Mouse (Mus musculus) B cell, adult (primary cell): Measurements from ENCODE around the gene Xcl1. TPM values are rescaled to one million over a fixed set of nuclear protein-coding genes. Genes with fewer than 3 reads are reported as not detected.

Experiments used
- total RNA-seq: library from RNA; stranded (reverse); gene quantifications from 4 replicates; pipeline ENCODE4 v1.2.4, GENCODE M21; 2023; ENCODE audit not compliant: inconsistent age

Xcl1 gene
- total RNA-seq, result 1.6 to 4.5 TPM (median 3.2 TPM) in 4 replicates

DNA sequence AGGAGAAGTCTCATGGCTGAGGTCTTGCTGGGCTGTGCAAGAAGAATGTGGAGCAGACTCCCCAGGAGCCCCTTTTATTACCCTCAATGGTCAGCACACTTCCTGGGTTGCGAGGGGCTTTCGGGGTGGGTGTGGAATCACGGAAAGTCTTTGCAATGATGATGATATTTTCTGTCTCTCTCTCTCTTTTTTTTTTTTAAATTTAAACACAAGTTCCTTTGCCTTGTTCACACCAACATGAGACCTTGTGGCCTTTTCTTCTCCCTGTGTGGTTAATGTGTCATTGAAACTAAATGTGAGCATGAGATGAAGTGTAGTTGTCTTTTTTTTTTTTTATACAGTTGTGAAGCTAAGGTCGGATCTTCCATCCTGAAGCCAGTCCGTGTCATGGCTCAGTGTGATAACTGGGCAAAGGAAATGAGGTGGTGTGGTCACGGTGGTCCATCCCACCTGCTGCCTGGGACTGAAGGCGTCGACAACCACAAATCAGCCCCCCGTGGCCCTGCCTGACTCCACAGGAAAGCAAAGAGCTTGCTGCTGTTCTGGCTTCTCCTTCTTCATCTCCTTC, at the start of gene Xcl1:
Gene Xcl1, minus strand, starts transcription at position 51 of the 568 bp plus-strand sequence.

Other genes starting within 250 kb of the Xcl1 start
- gene Dpt, start 138.9 kb downstream of the Xcl1 start, total RNA-seq, result not detected in 4 replicates
- 0.36 to 0.90 TPM (median 0.55 TPM) in 3 of 4 replicates, not detected in the other for gene Tbx19, start 225.2 kb upstream of the Xcl1 start, total RNA-seq